Comparison of ENCODE assay signal across 10 mouse cellular contexts in genomic region chr1:190172979-190173461, GRCm38 (mm10). TPM values are rescaled to one million over a fixed set of nuclear protein-coding genes. Genes with fewer than 3 reads are reported as not detected.
DNase-seq lines count a peak whose midpoint lies in the region; ATAC-seq lines count a peak whose summit lies in the region.
"Had no signal": no experiment of that assay in that cellular context is flagged by ENCODE, and none has a peak within 500 bp of the region (broad histone marks: within the 10 kb centered on the region; RNA-seq: fewer than 3 reads in every experiment).

No protein-coding gene starts in this region.

- H3K27me3 ChIP-seq in heart, embryonic 11.5 days (ENCODE audit: control insufficient read depth, insufficient read depth, low read length), result peaks cover 19% of the 10 kb centered on the region
- H3K27me3 ChIP-seq in embryonic facial prominence, embryonic 14.5 days (replicated peaks; ENCODE audit: control insufficient read depth, insufficient read depth, low read length), result peaks cover 79% of the 10 kb centered on the region
- peaks cover 53% of the 10 kb centered on the region for H3K27me3 ChIP-seq in intestine, embryonic 16.5 days (replicated peaks; ENCODE audit: control insufficient read depth, insufficient read depth, low read length)
- peaks cover 26% of the 10 kb centered on the region for H3K27me3 ChIP-seq in neural tube, embryonic 11.5 days (ENCODE audit: control insufficient read depth, insufficient read depth, low read length)

- no peaks in the 10 kb centered on the region for H3K9me3 ChIP-seq in heart, embryonic 11.5 days (replicated peaks; ENCODE audit: control insufficient read depth, low read length)
- no peaks in the 10 kb centered on the region for H3K9me3 ChIP-seq in embryonic facial prominence, embryonic 14.5 days (ENCODE audit: control insufficient read depth, low read length)
- H3K9me3 ChIP-seq in intestine, embryonic 16.5 days (ENCODE audit: control insufficient read depth, low read length), result no peaks in the 10 kb centered on the region
- no peaks in the 10 kb centered on the region for H3K9me3 ChIP-seq in neural tube, embryonic 11.5 days (ENCODE audit: control insufficient read depth, low read length)

- H3K27ac ChIP-seq in heart, embryonic 11.5 days (ENCODE audit: low read depth, low read length), result no peak overlapping the region
- H3K27ac ChIP-seq in embryonic facial prominence, embryonic 14.5 days (replicated peaks; ENCODE audit: low read depth, low read length), result no peak overlapping the region
- no peak overlapping the region for H3K27ac ChIP-seq in intestine, embryonic 16.5 days (ENCODE audit: low read length)
- no peak overlapping the region for H3K27ac ChIP-seq in neural tube, embryonic 11.5 days (ENCODE audit: low read depth, low read length)

- H3K36me3 ChIP-seq in heart, embryonic 11.5 days (ENCODE audit: control insufficient read depth, insufficient read depth, low read length), result no peaks in the 10 kb centered on the region
- no peaks in the 10 kb centered on the region for H3K36me3 ChIP-seq in embryonic facial prominence, embryonic 14.5 days (ENCODE audit: control insufficient read depth, insufficient read depth, low read length)
- no peaks in the 10 kb centered on the region for H3K36me3 ChIP-seq in intestine, embryonic 16.5 days (ENCODE audit: control insufficient read depth, insufficient read depth, low read length)
- no peaks in the 10 kb centered on the region for H3K36me3 ChIP-seq in neural tube, embryonic 11.5 days (ENCODE audit: control insufficient read depth, insufficient read depth, low read length)

- peak overlapping the region; percentile 71 for H3K9ac ChIP-seq in heart, embryonic 11.5 days (ENCODE audit: low read depth, low read length)
- H3K9ac ChIP-seq in embryonic facial prominence, embryonic 14.5 days (ENCODE audit: low read depth, low read length), result no peak overlapping the region
- no peak overlapping the region for H3K9ac ChIP-seq in intestine, embryonic 16.5 days (ENCODE audit: low read depth, low read length)
- H3K9ac ChIP-seq in neural tube, embryonic 11.5 days (ENCODE audit: low read length), result 0 out of 2 replicates have a peak overlapping the region, but pooled peaks have one; percentile 18

- intact Hi-C loops in heart, postnatal 14 days (cut with DNase I), result loop anchor here (5.0 to 10.0 kb wide), 2 partner anchors 46 to 622 kb away; no protein-coding TSS in a partner anchor

- H3K4me3 ChIP-seq in heart, embryonic 11.5 days (ENCODE audit: low read depth, low read length), result peak overlapping the region; percentile 70
- peak overlapping the region; percentile 14; the same call in 1 of the 2 replicates for H3K4me3 ChIP-seq in embryonic facial prominence, embryonic 14.5 days (ENCODE audit: low read depth, low read length)
- H3K4me3 ChIP-seq in intestine, embryonic 16.5 days (ENCODE audit: low read length), result peak overlapping the region; percentile 33
- H3K4me3 ChIP-seq in neural tube, embryonic 11.5 days (ENCODE audit: low read depth, low read length), result peak overlapping the region; percentile 20

- no peak for ATAC-seq in heart, embryonic 11.5 days (replicated peaks; ENCODE audit: insufficient number of reproducible peaks, low FRiP score, low TSS enrichment)
- ATAC-seq in embryonic facial prominence, embryonic 14.5 days (ENCODE audit: low read depth), result no peak
- no peak for ATAC-seq in intestine, embryonic 16.5 days
- ATAC-seq in neural tube, embryonic 11.5 days (ENCODE audit: insufficient read depth, low FRiP score, low TSS enrichment), result no peak

- peaks cover 28% of the 10 kb centered on the region for H3K4me1 ChIP-seq in heart, embryonic 11.5 days (ENCODE audit: control insufficient read depth, insufficient read depth, low read length)
- H3K4me1 ChIP-seq in embryonic facial prominence, embryonic 14.5 days (ENCODE audit: control insufficient read depth, insufficient read depth, low read length), result peaks cover 20% of the 10 kb centered on the region
- H3K4me1 ChIP-seq in intestine, embryonic 16.5 days (ENCODE audit: control insufficient read depth, insufficient read depth, low read length), result peaks cover 42% of the 10 kb centered on the region
- H3K4me1 ChIP-seq in neural tube, embryonic 11.5 days (ENCODE audit: control insufficient read depth, insufficient read depth, low read length), result peaks cover 25% of the 10 kb centered on the region

- WGBS in heart, embryonic 11.5 days (ENCODE audit: insufficient replicate concordance), result 0% methylated on average over 24 of the region's 24 CpGs
- WGBS in embryonic facial prominence, embryonic 14.5 days, result 3% methylated on average over 24 of the region's 24 CpGs
- WGBS in intestine, embryonic 16.5 days, result 2% methylated on average over 24 of the region's 24 CpGs
- 2% methylated on average over 24 of the region's 24 CpGs for WGBS in neural tube, embryonic 11.5 days

- H3K4me2 ChIP-seq in heart, embryonic 11.5 days, result peak overlapping the region; percentile 95
- peak overlapping the region; percentile 24; the same call in 1 of the 2 replicates for H3K4me2 ChIP-seq in embryonic facial prominence, embryonic 14.5 days (ENCODE audit: low read depth, low read length)
- H3K4me2 ChIP-seq in intestine, embryonic 16.5 days (ENCODE audit: low read depth, low read length), result peak overlapping the region; percentile 40
- peak overlapping the region; percentile 38 for H3K4me2 ChIP-seq in neural tube, embryonic 11.5 days (ENCODE audit: low read depth)

- no peak for DNase-seq in heart, postnatal 14 days
- DNase-seq in embryonic facial prominence, embryonic 14.5 days (ENCODE audit: low spot score), result no peak
- DNase-seq in neural tube, embryonic 11.5 days (ENCODE audit: low spot score), result peak; percentile 56
- DNase-seq in adrenal gland, postnatal 14 days, result no peak
- no peak for DNase-seq in adrenal gland, adult 8-10 months
- no peak for DNase-seq in right cerebral cortex, postnatal 14 days

RNA-seq across cellular contexts. Expression of gene Prox1, which starts 2.5 kb away (rescaled TPM):
- polyA plus RNA-seq in heart, embryonic 11.5 days (2014; fragmentation: Nextera tagmentation; extraction: Ambion mirVana), result 12.6 and 17.9 TPM in 2 replicates
- total RNA-seq in heart, postnatal 14 days (2021), result 10 to 100 TPM; 39.5 to 43.6 TPM
- polyA plus RNA-seq in embryonic facial prominence, embryonic 14.5 days (2014; fragmentation: Nextera tagmentation; extraction: Ambion mirVana), result 4.3 and 4.4 TPM in 2 replicates
- polyA plus RNA-seq in intestine, embryonic 16.5 days (2015; fragmentation: Nextera tagmentation; extraction: Ambion mirVana), result 1.8 TPM in 2 replicates
- polyA plus RNA-seq in neural tube, embryonic 11.5 days (2014; fragmentation: Nextera tagmentation; extraction: Ambion mirVana), result 11.6 and 13.9 TPM in 2 replicates
- 29.3 and 34.5 TPM in 2 replicates for total RNA-seq in adrenal gland, postnatal 14 days (2021)
- total RNA-seq in adrenal gland, adult 8-10 months (2022), result 10 to 100 TPM; 41.1 to 45.5 (median 44.9) TPM
- total RNA-seq: MEL; neutrophil, adult 5-6 weeks had no signal

Comparison
In these comparisons a context has a peak if more than half of its experiments do, and no peak if none do; other contexts are left out.
1. H3K4me2 ChIP-seq: peak in every context shown above with its lines; median percentile 95 in heart, embryonic 11.5 days; 40 in intestine, embryonic 16.5 days; 38 in neural tube, embryonic 11.5 days; 24 in embryonic facial prominence, embryonic 14.5 days.
2. H3K4me3 ChIP-seq: peak in every context shown above with its lines; median percentile 70 in heart, embryonic 11.5 days; 33 in intestine, embryonic 16.5 days; 20 in neural tube, embryonic 11.5 days; 14 in embryonic facial prominence, embryonic 14.5 days.
3. H3K9ac ChIP-seq: peak in heart, embryonic 11.5 days (single experiment) and neural tube, embryonic 11.5 days (single experiment); none in embryonic facial prominence, embryonic 14.5 days (single experiment) and intestine, embryonic 16.5 days (single experiment).